Mouse (Mus musculus) liver, postnatal 0 days (tissue): ENCODE data around the gene Knop1. TPM values are rescaled to one million over a fixed set of nuclear protein-coding genes. Genes with fewer than 3 reads are reported as not detected.

Experiments
- ATAC-seq: fragments of 200-750 bp; cut with Nextera tagmentation; 2 replicates; pipeline ENCODE4 v1.8.0; 2017; ENCODE audit warnings: mild to moderate bottlenecking, moderate library complexity
- DNase-seq: peaks from one replicate; pipeline ENCODE4 v3.0.0-alpha.2; 2016
- H3K27ac ChIP-seq: fragments of 300-500 bp; sonication (generic); 2 replicates; pipeline ENCODE4 v1.5.1; 2014; ENCODE audit warnings: antibody characterized with exemption, moderate library complexity, mild to moderate bottlenecking, low read depth
- H3K27me3 ChIP-seq: fragments of 300-500 bp; sonication (generic); 2 replicates; pipeline ENCODE4 v1.6.1; 2014; ENCODE audit warnings: low read length, control low read depth, mixed read lengths; ENCODE audit not compliant: insufficient read depth
- H3K36me3 ChIP-seq: fragments of 300-500 bp; sonication (generic); replicated peaks from 2 replicates; pipeline ENCODE4 v1.6.1; 2014; ENCODE audit warnings: mild to moderate bottlenecking, control low read depth, low read length, moderate library complexity, mixed read lengths; ENCODE audit not compliant: insufficient read depth
- H3K4me1 ChIP-seq: fragments of 300-500 bp; sonication (generic); 2 replicates; pipeline ENCODE4 v1.6.1; 2014; ENCODE audit warnings: antibody characterized with exemption, mild to moderate bottlenecking, control low read depth; ENCODE audit not compliant: insufficient read depth
- H3K4me2 ChIP-seq: fragments of 300-500 bp; sonication (generic); 2 replicates; pipeline ENCODE4 v1.6.1; 2014; ENCODE audit warnings: low read depth, mild to moderate bottlenecking, low read length, moderate library complexity, mixed read lengths
- H3K4me3 ChIP-seq: fragments of 300-500 bp; sonication (generic); 2 replicates; pipeline ENCODE4 v1.5.1; 2014; ENCODE audit warnings: low read depth, low read length
- H3K9ac ChIP-seq: fragments of 300-500 bp; sonication (generic); replicated peaks from 2 replicates; pipeline ENCODE4 v1.6.1; 2014; ENCODE audit warnings: mild to moderate bottlenecking, moderate library complexity
- H3K9me3 ChIP-seq: fragments of 300-500 bp; sonication (generic); 2 replicates; pipeline ENCODE4 v1.6.1; 2016; ENCODE audit warnings: mild to moderate bottlenecking, control low read depth, low read length, mixed read lengths
- CTCF ChIP-seq: sonication (generic); IDR thresholded peaks from 2 replicates; pipeline ENCODE4 v1.5.1; 2016; ENCODE audit warnings: antibody characterized with exemption, low read depth
- EP300 ChIP-seq: IDR thresholded peaks from 2 replicates; pipeline ENCODE4 v1.6.1; 2016; ENCODE audit warnings: antibody characterized with exemption, low read depth, mild to moderate bottlenecking
- WGBS: fragments of 180-500 bp; shearing (Covaris S2); extraction: QIAGEN DNeasy Blood & Tissue Kit; methylation state at CpG from one replicate; pipeline ENCODE4 v1.1.7; 2014; ENCODE audit not compliant: insufficient replicate concordance; 5-methylcytosine and 5-hydroxymethylcytosine counted together
- polyA plus RNA-seq: library from polyadenylated mRNA; unstranded; fragments of >200 nt; fragmentation: Nextera tagmentation; extraction: Ambion mirVana; gene quantifications from 2 replicates; pipeline ENCODE4 v1.2.1, GENCODE M21; 2015

Gene Knop1
- polyA plus RNA-seq, 1 experiment from 2014 or later, result 31.5 TPM

GRCm38 (mm10) chr7:118807899-118808298 is 48.2 kb downstream of the Knop1 start:
- 70% methylated on average over 8 of the region's 8 CpGs for whole genome bisulfite sequencing
- peaks cover 8% of the 10 kb centered on the region for H3K36me3 ChIP-seq
- TF ChIP-seq CTCF (no peak), EP300 (no peak)
- H3K9ac ChIP-seq, result no peak overlapping the region
- H3K27ac ChIP-seq, result no peak overlapping the region
- no peak overlapping the region for H3K4me3 ChIP-seq
- no peaks in the 10 kb centered on the region for H3K9me3 ChIP-seq
- no peaks in the 10 kb centered on the region for H3K27me3 ChIP-seq
- H3K4me2 ChIP-seq, result no peak overlapping the region
- DNase-seq (no peak), ATAC-seq (no peak)
- H3K4me1 ChIP-seq, result peaks cover 3% of the 10 kb centered on the region; the same call in 1 of the 2 replicates

GRCm38 (mm10) chr7:118806631-118807411 is 49.2 kb downstream of the Knop1 start:
- 61% methylated on average over 16 of the region's 16 CpGs for WGBS

GRCm38 (mm10) chr7:118803425-118803824 is 52.6 kb downstream of the Knop1 start:
- no peak overlapping the region for H3K4me2 ChIP-seq
- no peak for ATAC-seq
- DNase-seq, result no peak
- H3K9ac ChIP-seq, result no peak overlapping the region
- H3K4me3 ChIP-seq, result no peak overlapping the region
- H3K36me3 ChIP-seq, result peaks cover 15% of the 10 kb centered on the region
- H3K9me3 ChIP-seq, result no peaks in the 10 kb centered on the region
- H3K27me3 ChIP-seq, result no peaks in the 10 kb centered on the region
- 81% methylated on average over 8 of the region's 8 CpGs for WGBS
- no peak for TF ChIP-seq EP300
- no peak for TF ChIP-seq CTCF
- H3K4me1 ChIP-seq, result peaks cover 3% of the 10 kb centered on the region; the same call in 1 of the 2 replicates
- H3K27ac ChIP-seq, result no peak overlapping the region

More at GRCm38 (mm10) chr7:118806631-118807411, 49.2 kb downstream of the Knop1 start:
- H3K9ac ChIP-seq, result no peak overlapping the region
- H3K4me2 ChIP-seq, result no peak overlapping the region
- no peak overlapping the region for H3K27ac ChIP-seq
- DNase-seq, result no peak
- ATAC-seq, result no peak
- H3K4me3 ChIP-seq, result no peak overlapping the region
- no peaks in the 10 kb centered on the region for H3K9me3 ChIP-seq
- peaks cover 3% of the 10 kb centered on the region; the same call in 1 of the 2 replicates for H3K4me1 ChIP-seq
- H3K27me3 ChIP-seq, result no peaks in the 10 kb centered on the region
- H3K36me3 ChIP-seq, result peaks cover 8% of the 10 kb centered on the region
- TF ChIP-seq CTCF, result no peak
- TF ChIP-seq EP300, result no peak

DNA sequence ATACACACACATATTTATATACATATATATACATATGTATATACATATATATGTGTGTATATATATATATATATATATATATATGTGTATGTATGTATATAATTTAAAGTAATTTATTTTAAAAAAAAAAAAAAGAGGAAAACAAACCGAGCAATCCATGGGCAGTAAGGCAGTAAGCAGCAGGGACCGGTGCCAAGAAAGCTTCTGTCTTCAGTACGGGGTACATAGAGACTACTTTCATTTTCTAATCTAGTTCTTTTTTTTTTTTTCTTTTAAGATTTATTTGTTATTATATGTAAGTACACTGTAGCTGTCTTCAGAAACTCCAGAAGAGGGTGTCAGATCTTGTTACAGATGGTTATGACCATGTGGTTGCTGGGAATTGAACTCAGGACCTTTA is 54.3 kb downstream of the Knop1 start:
- H3K4me3 ChIP-seq, result no peak overlapping the region
- no peak overlapping the region for H3K4me2 ChIP-seq
- peaks cover 3% of the 10 kb centered on the region; the same call in 1 of the 2 replicates for H3K4me1 ChIP-seq
- no peak for ATAC-seq
- no peak for DNase-seq
- peaks cover 16% of the 10 kb centered on the region for H3K36me3 ChIP-seq
- no peak overlapping the region for H3K9ac ChIP-seq
- no peaks in the 10 kb centered on the region for H3K27me3 ChIP-seq
- no peaks in the 10 kb centered on the region for H3K9me3 ChIP-seq
- no peak for TF ChIP-seq CTCF
- no peak for TF ChIP-seq EP300
- H3K27ac ChIP-seq, result no peak overlapping the region
- WGBS, result 85% methylated on average over 3 of the region's 3 CpGs

DNA sequence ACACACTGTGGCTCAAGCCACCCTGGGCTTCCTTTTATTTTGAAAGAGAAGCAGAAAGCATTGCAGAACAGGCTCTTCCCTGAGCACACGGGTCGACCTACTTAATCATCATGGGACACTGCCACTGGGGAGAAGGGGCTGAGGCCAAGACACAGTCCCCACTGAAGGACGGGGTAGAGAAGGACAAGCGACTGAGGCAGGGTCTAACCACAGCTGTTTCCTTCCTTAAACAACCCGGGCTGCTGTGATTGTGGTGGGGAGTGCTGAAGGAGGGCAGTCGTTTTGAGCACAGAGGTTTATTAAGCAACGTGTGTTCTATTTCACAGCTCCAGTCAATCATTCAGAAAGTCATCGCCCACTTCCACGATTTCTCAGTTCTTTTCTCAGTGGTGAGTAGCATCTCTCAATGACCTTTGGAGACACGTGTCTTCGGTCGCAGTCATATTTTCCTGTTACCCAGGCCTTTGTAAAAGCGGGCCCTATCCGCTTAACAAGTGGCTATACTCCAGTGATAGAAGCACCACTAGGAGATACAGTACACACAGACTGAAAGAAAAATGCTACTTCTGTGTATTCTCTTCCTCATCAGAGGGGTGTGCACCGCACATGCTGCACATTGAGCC is 55.8 kb downstream of the Knop1 start:
- H3K4me3 ChIP-seq, result no peak overlapping the region
- no peaks in the 10 kb centered on the region for H3K9me3 ChIP-seq
- 0 out of 2 replicates have a peak, but pooled peaks cover 3% of the 10 kb centered on the region for H3K4me1 ChIP-seq
- 0 out of 2 replicates have a peak overlapping the region, but pooled peaks have one; percentile 16 for H3K27ac ChIP-seq
- no peak for ATAC-seq
- no peak for TF ChIP-seq EP300
- no peak for DNase-seq
- no peak overlapping the region for H3K9ac ChIP-seq
- no peaks in the 10 kb centered on the region for H3K27me3 ChIP-seq
- WGBS, result 61% methylated on average over 15 of the region's 15 CpGs
- no peak overlapping the region for H3K4me2 ChIP-seq
- H3K36me3 ChIP-seq, result peaks cover 23% of the 10 kb centered on the region

DNA sequence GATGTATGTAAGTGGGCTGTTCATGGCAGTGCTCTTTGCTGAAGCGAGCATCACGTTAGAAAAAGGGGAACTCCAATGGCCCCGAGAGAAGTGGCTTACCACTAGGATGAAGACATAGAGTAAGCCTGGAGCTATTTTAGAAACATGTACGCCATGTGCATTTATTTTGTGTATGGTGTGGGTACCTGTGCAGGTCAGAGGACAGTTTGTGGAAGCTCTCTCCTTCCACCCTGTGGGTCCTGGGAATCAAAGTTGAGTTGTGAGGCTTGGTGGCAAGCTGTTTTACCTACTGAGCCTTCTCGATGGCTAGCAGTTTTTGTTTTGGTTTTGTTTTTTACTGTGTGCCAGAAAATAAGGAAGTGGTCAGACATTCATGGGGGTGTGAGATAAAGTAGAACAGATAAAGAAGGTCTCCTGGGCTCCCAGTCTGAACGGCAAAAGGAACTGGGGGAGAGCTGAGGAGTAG is 57.9 kb downstream of the Knop1 start:
- TF ChIP-seq EP300 (no peak; the same call in 1 of the 2 replicates), CTCF (no peak)
- WGBS, result 32% methylated on average over 6 of the region's 6 CpGs

More for the DNA sequence above, 57.9 kb downstream of the Knop1 start:
- no peaks in the 10 kb centered on the region for H3K27me3 ChIP-seq
- H3K9ac ChIP-seq, result no peak overlapping the region
- H3K9me3 ChIP-seq, result no peaks in the 10 kb centered on the region
- H3K4me2 ChIP-seq, result peak overlapping the region; percentile 20; the same call in 1 of the 2 replicates
- H3K36me3 ChIP-seq, result peaks cover 33% of the 10 kb centered on the region
- H3K4me3 ChIP-seq, result peak overlapping the region; percentile 23; the same call in 1 of the 2 replicates
- H3K27ac ChIP-seq, result peak overlapping the region; percentile 74
- H3K4me1 ChIP-seq, result 0 out of 2 replicates have a peak, but pooled peaks cover 3% of the 10 kb centered on the region
- DNase-seq (no peak), ATAC-seq (peak; percentile 56)
